Mouse (Mus musculus): ENCODE results near the gene Rhbdd1. TPM values are rescaled to one million over a fixed set of nuclear protein-coding genes. Genes with fewer than 3 reads are reported as not detected.
A peak's percentile ranks its signal among the peaks of the same experiment; 100 is the strongest.

The Rhbdd1 gene
- polyA plus RNA-seq, 1 experiment = 8.2 TPM

GRCm38 (mm10) chr1:82324131-82324785 lies 8.0 kb downstream of the Rhbdd1 start:
- peaks cover 3% of the 10 kb centered on the region; the same call in 1 of the 2 replicates for H3K4me1 ChIP-seq (ENCODE audit: control insufficient read depth, insufficient read depth, insufficient read length, low read length)

GRCm38 (mm10) chr1:82326120-82326519 lies 9.9 kb downstream of the Rhbdd1 start:
- peaks cover 3% of the 10 kb centered on the region; the same call in 1 of the 2 replicates for H3K4me1 ChIP-seq (ENCODE audit: control insufficient read depth, insufficient read depth, insufficient read length, low read length)
- H3K4me3 ChIP-seq (ENCODE audit: insufficient read depth, low read depth, low read length) = no peak overlapping the region
- no peak overlapping the region for H3K27ac ChIP-seq (replicated peaks; ENCODE audit: low read depth, low read length)

More at GRCm38 (mm10) chr1:82324131-82324785, 8.0 kb downstream of the Rhbdd1 start:
- no peak overlapping the region for H3K4me3 ChIP-seq (ENCODE audit: insufficient read depth, low read depth, low read length)
- no peak overlapping the region for H3K27ac ChIP-seq (replicated peaks; ENCODE audit: low read depth, low read length)

GRCm38 (mm10) chr1:82328033-82328775 lies 12.0 kb downstream of the Rhbdd1 start:
- no peak overlapping the region for H3K4me3 ChIP-seq (ENCODE audit: insufficient read depth, low read depth, low read length)
- peaks cover 3% of the 10 kb centered on the region; the same call in 1 of the 2 replicates for H3K4me1 ChIP-seq (ENCODE audit: control insufficient read depth, insufficient read depth, insufficient read length, low read length)
- H3K27ac ChIP-seq (replicated peaks; ENCODE audit: low read depth, low read length) = no peak overlapping the region

GRCm38 (mm10) chr1:82329237-82329953 lies 13.1 kb downstream of the Rhbdd1 start:
- Histone ChIP-seq H3K4me3 (ENCODE audit: insufficient read depth, low read depth, low read length) (no peak overlapping the region), H3K27ac (replicated peaks; ENCODE audit: low read depth, low read length) (no peak overlapping the region), H3K4me1 (ENCODE audit: control insufficient read depth, insufficient read depth, insufficient read length, low read length) (no peaks in the 10 kb centered on the region)

- Histone ChIP-seq H3K27ac (replicated peaks; ENCODE audit: low read depth, low read length) (no peak overlapping the region), H3K4me1 (ENCODE audit: control insufficient read depth, insufficient read depth, insufficient read length, low read length) (no peaks in the 10 kb centered on the region), H3K4me3 (ENCODE audit: insufficient read depth, low read depth, low read length) (no peak overlapping the region)
Observed at GRCm38 (mm10) chr1:82329954-82330247, 13.6 kb downstream of the Rhbdd1 start.

GRCm38 (mm10) chr1:82334506-82334905 lies 18.3 kb downstream of the Rhbdd1 start:
- no peaks in the 10 kb centered on the region for H3K4me1 ChIP-seq (ENCODE audit: control insufficient read depth, insufficient read depth, insufficient read length, low read length)
- no peak overlapping the region for H3K4me3 ChIP-seq (ENCODE audit: insufficient read depth, low read depth, low read length)
- no peak overlapping the region for H3K27ac ChIP-seq (replicated peaks; ENCODE audit: low read depth, low read length)

- Histone ChIP-seq H3K4me3 (ENCODE audit: insufficient read depth, low read depth, low read length) (no peak overlapping the region), H3K4me1 (ENCODE audit: control insufficient read depth, insufficient read depth, insufficient read length, low read length) (no peaks in the 10 kb centered on the region), H3K27ac (replicated peaks; ENCODE audit: low read depth, low read length) (no peak overlapping the region)
Observed at GRCm38 (mm10) chr1:82353089-82353488, 36.8 kb downstream of the Rhbdd1 start.

GRCm38 (mm10) chr1:82353755-82354154 lies 37.5 kb downstream of the Rhbdd1 start:
- Histone ChIP-seq H3K4me3 (ENCODE audit: insufficient read depth, low read depth, low read length) (no peak overlapping the region), H3K4me1 (ENCODE audit: control insufficient read depth, insufficient read depth, insufficient read length, low read length) (no peaks in the 10 kb centered on the region), H3K27ac (replicated peaks; ENCODE audit: low read depth, low read length) (no peak overlapping the region)

GRCm38 (mm10) chr1:82358871-82359647 lies 42.8 kb downstream of the Rhbdd1 start:
- H3K27ac ChIP-seq (replicated peaks; ENCODE audit: low read depth, low read length) = 0 out of 2 replicates have a peak overlapping the region, but pooled peaks have one; percentile 21
- peak overlapping the region; percentile 13 for H3K4me3 ChIP-seq (ENCODE audit: insufficient read depth, low read depth, low read length)
- 0 out of 2 replicates have a peak, but pooled peaks cover 2% of the 10 kb centered on the region for H3K4me1 ChIP-seq (ENCODE audit: control insufficient read depth, insufficient read depth, insufficient read length, low read length)

GRCm38 (mm10) chr1:82359648-82360026 lies 43.4 kb downstream of the Rhbdd1 start:
- H3K4me1 ChIP-seq (ENCODE audit: control insufficient read depth, insufficient read depth, insufficient read length, low read length) = 0 out of 2 replicates have a peak, but pooled peaks cover 3% of the 10 kb centered on the region
- H3K4me3 ChIP-seq (ENCODE audit: insufficient read depth, low read depth, low read length) = peak overlapping the region; percentile 13; the same call in 1 of the 2 replicates
- no peak overlapping the region for H3K27ac ChIP-seq (replicated peaks; ENCODE audit: low read depth, low read length)

- no peak overlapping the region for H3K27ac ChIP-seq (replicated peaks; ENCODE audit: low read depth, low read length)
Observed at GRCm38 (mm10) chr1:82361240-82361639, 45.0 kb downstream of the Rhbdd1 start.

GRCm38 (mm10) chr1:82362165-82362564 lies 45.9 kb downstream of the Rhbdd1 start:
- Histone ChIP-seq H3K4me1 (ENCODE audit: control insufficient read depth, insufficient read depth, insufficient read length, low read length) (peaks cover 3% of the 10 kb centered on the region; the same call in 1 of the 2 replicates), H3K4me3 (ENCODE audit: insufficient read depth, low read depth, low read length) (no peak overlapping the region), H3K27ac (replicated peaks; ENCODE audit: low read depth, low read length) (no peak overlapping the region)

More at GRCm38 (mm10) chr1:82361240-82361639, 45.0 kb downstream of the Rhbdd1 start:
- H3K4me3 ChIP-seq (ENCODE audit: insufficient read depth, low read depth, low read length) = no peak overlapping the region
- H3K4me1 ChIP-seq (ENCODE audit: control insufficient read depth, insufficient read depth, insufficient read length, low read length) = peaks cover 3% of the 10 kb centered on the region; the same call in 1 of the 2 replicates

GRCm38 (mm10) chr1:82364047-82364446 lies 47.8 kb downstream of the Rhbdd1 start:
- H3K27ac ChIP-seq (replicated peaks; ENCODE audit: low read depth, low read length) = no peak overlapping the region
- H3K4me1 ChIP-seq (ENCODE audit: control insufficient read depth, insufficient read depth, insufficient read length, low read length) = peaks cover 3% of the 10 kb centered on the region; the same call in 1 of the 2 replicates
- no peak overlapping the region for H3K4me3 ChIP-seq (ENCODE audit: insufficient read depth, low read depth, low read length)

GRCm38 (mm10) chr1:82364468-82364867 lies 48.2 kb downstream of the Rhbdd1 start:
- no peak overlapping the region for H3K27ac ChIP-seq (replicated peaks; ENCODE audit: low read depth, low read length)
- peaks cover 3% of the 10 kb centered on the region; the same call in 1 of the 2 replicates for H3K4me1 ChIP-seq (ENCODE audit: control insufficient read depth, insufficient read depth, insufficient read length, low read length)
- H3K4me3 ChIP-seq (ENCODE audit: insufficient read depth, low read depth, low read length) = no peak overlapping the region
